Mouse (Mus musculus) hindbrain, embryonic 14.5 days (tissue): ENCODE data around the gene 4933402J07Rik. TPM values are rescaled to one million over a fixed set of nuclear protein-coding genes. Genes with fewer than 3 reads are reported as not detected.

ENCODE experiments used
- ATAC-seq: fragments of 200-750 bp; cut with Nextera tagmentation; 2 replicates; pipeline ENCODE4 v1.8.0; 2017; ENCODE audit warnings: moderate number of reproducible peaks, mild to moderate bottlenecking, moderate TSS enrichment, moderate library complexity; ENCODE audit not compliant: low FRiP score
- DNase-seq: peaks from one replicate; pipeline ENCODE4 v3.0.0-alpha.2; 2015; ENCODE audit warnings: low spot score
- H3K27ac ChIP-seq: fragments of 300-500 bp; sonication (generic); 2 replicates; pipeline ENCODE4 v1.5.1; 2014; ENCODE audit warnings: mild to moderate bottlenecking, moderate library complexity
- H3K27me3 ChIP-seq: fragments of 300-500 bp; sonication (generic); 2 replicates; pipeline ENCODE4 v1.6.1; 2014; ENCODE audit warnings: mild to moderate bottlenecking, low read length, mixed read lengths; ENCODE audit not compliant: control insufficient read depth, insufficient read depth
- H3K36me3 ChIP-seq: fragments of 300-500 bp; sonication (generic); replicated peaks from 2 replicates; pipeline ENCODE4 v1.6.1; 2014; ENCODE audit not compliant: control insufficient read depth, insufficient read depth
- H3K4me1 ChIP-seq: fragments of 300-500 bp; sonication (generic); replicated peaks from 2 replicates; pipeline ENCODE4 v1.6.1; 2014; ENCODE audit warnings: antibody characterized with exemption, low read length, mixed read lengths; ENCODE audit not compliant: control insufficient read depth, insufficient read depth
- H3K4me2 ChIP-seq: fragments of 300-500 bp; sonication (generic); replicated peaks from 2 replicates; pipeline ENCODE4 v1.6.1; 2014; ENCODE audit warnings: mild to moderate bottlenecking, moderate library complexity
- H3K4me3 ChIP-seq: fragments of 300-500 bp; sonication (generic); replicated peaks from 2 replicates; pipeline ENCODE4 v1.5.1; 2014; ENCODE audit warnings: mild to moderate bottlenecking, low read length
- H3K9ac ChIP-seq: fragments of 300-500 bp; sonication (generic); 2 replicates; pipeline ENCODE4 v1.6.1; 2014
- H3K9me3 ChIP-seq: fragments of 300-500 bp; sonication (generic); 2 replicates; pipeline ENCODE4 v1.6.1; 2016; ENCODE audit warnings: low read length; ENCODE audit not compliant: control insufficient read depth
- WGBS: fragments of 180-500 bp; shearing (Covaris S2); extraction: QIAGEN DNeasy Blood & Tissue Kit; methylation state at CpG from one replicate; pipeline ENCODE4 v1.1.7; 2014; 5-methylcytosine and 5-hydroxymethylcytosine counted together
- polyA plus RNA-seq: library from polyadenylated mRNA; unstranded; fragments of >200 nt; fragmentation: Nextera tagmentation; extraction: Ambion mirVana; gene quantifications from 2 replicates; pipeline ENCODE4 v1.2.1, GENCODE M21; 2014

The 4933402J07Rik gene
- polyA plus RNA-seq, 1 experiment from 2014 or later: not detected

GRCm38 (mm10) chr8:87609651-87610192 is 46.1 kb downstream of the 4933402J07Rik start:
- no peak overlapping the region for H3K9ac ChIP-seq
- H3K36me3 ChIP-seq: no peaks in the 10 kb centered on the region
- H3K27ac ChIP-seq: no peak overlapping the region
- no peaks in the 10 kb centered on the region for H3K27me3 ChIP-seq
- no peaks in the 10 kb centered on the region for H3K9me3 ChIP-seq
- DNase-seq (no peak), ATAC-seq (no peak)
- 0 out of 2 replicates have a peak, but pooled peaks cover under 1% of the 10 kb centered on the region for H3K4me1 ChIP-seq
- H3K4me2 ChIP-seq: no peak overlapping the region
- H3K4me3 ChIP-seq: no peak overlapping the region
- whole genome bisulfite sequencing: 94% methylated on average over 4 of the region's 4 CpGs

GRCm38 (mm10) chr8:87613701-87614100 is 50.0 kb downstream of the 4933402J07Rik start:
- H3K36me3 ChIP-seq: no peaks in the 10 kb centered on the region
- no peaks in the 10 kb centered on the region for H3K27me3 ChIP-seq
- no peak overlapping the region for H3K27ac ChIP-seq
- no peak for DNase-seq
- H3K4me3 ChIP-seq: no peak overlapping the region
- no peak for ATAC-seq
- no peak overlapping the region for H3K4me2 ChIP-seq
- H3K9ac ChIP-seq: no peak overlapping the region
- no peaks in the 10 kb centered on the region for H3K9me3 ChIP-seq
- WGBS: 91% methylated on average over 1 of the region's 1 CpGs
- peaks cover 8% of the 10 kb centered on the region; the same call in 1 of the 2 replicates for H3K4me1 ChIP-seq

DNA sequence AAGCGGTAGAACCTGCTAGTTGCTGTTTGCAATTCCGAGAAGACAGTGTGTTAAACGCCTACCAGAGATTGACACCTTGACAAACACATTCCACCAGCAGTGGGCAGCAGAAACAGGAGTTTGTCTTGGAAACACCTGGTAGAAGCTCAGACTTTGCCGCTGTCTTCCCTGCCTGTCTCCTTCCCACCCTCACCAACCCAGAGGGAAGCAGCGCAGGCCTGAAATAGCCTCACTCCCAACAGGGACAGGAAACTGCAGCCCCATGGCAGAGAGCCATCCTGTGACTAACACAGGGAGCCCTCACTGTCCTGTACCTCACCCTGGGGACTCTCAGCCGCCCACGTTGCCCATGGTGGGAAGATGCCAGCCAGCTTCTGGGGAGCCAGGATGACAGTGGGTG is 55.5 kb downstream of the 4933402J07Rik start:
- Histone ChIP-seq H3K9ac (no peak overlapping the region), H3K9me3 (no peaks in the 10 kb centered on the region), H3K36me3 (no peaks in the 10 kb centered on the region), H3K27me3 (no peaks in the 10 kb centered on the region), H3K27ac (no peak overlapping the region), H3K4me1 (peaks cover 12% of the 10 kb centered on the region), H3K4me2 (no peak overlapping the region), H3K4me3 (no peak overlapping the region)
- DNase-seq (peak; percentile 53), ATAC-seq (peak; percentile 43; the same call in 1 of the 2 replicates)
- WGBS: 58% methylated on average over 7 of the region's 7 CpGs

DNA sequence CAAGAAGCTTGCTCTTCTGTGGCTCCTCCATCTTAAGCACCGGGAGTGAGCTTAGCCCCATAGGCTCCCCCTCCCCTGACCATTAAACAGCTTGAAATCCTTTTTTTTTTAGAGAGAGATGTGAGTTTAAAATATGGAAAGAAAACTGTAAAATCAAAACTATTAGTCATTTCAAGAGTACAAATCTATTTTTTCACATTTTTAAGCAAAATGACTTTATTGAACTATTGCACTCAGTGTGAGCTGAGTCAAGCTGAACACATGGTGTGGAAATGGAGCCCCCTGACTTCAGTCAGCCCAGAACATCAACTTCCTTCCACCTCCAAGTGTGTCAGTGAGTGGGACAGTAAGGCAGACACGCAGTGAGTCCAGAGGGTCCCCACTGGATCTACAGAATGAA is 55.9 kb downstream of the 4933402J07Rik start:
- no peak overlapping the region for H3K4me2 ChIP-seq
- peaks cover 12% of the 10 kb centered on the region for H3K4me1 ChIP-seq
- H3K9ac ChIP-seq: no peak overlapping the region
- H3K4me3 ChIP-seq: no peak overlapping the region
- ATAC-seq: no peak
- no peak for DNase-seq
- no peaks in the 10 kb centered on the region for H3K27me3 ChIP-seq
- no peaks in the 10 kb centered on the region for H3K36me3 ChIP-seq
- H3K9me3 ChIP-seq: no peaks in the 10 kb centered on the region
- 62% methylated on average over 2 of the region's 2 CpGs for WGBS
- no peak overlapping the region for H3K27ac ChIP-seq

- Histone ChIP-seq H3K4me1 (peaks cover 6% of the 10 kb centered on the region), H3K4me2 (no peak overlapping the region), H3K9ac (no peak overlapping the region), H3K9me3 (no peaks in the 10 kb centered on the region), H3K27ac (peak overlapping the region; percentile 64), H3K27me3 (no peaks in the 10 kb centered on the region), H3K36me3 (no peaks in the 10 kb centered on the region), H3K4me3 (no peak overlapping the region)
- WGBS: 59% methylated on average over 6 of the region's 6 CpGs
- ATAC-seq (no peak), DNase-seq (peak; percentile 34)
Measured at GRCm38 (mm10) chr8:87620225-87620624, 56.6 kb downstream of the 4933402J07Rik start.

- no peak for DNase-seq
- H3K27ac ChIP-seq: peak overlapping the region; percentile 64
Measured at GRCm38 (mm10) chr8:87621181-87621580, 57.5 kb downstream of the 4933402J07Rik start.

GRCm38 (mm10) chr8:87629656-87630055 is 66.0 kb downstream of the 4933402J07Rik start:
- Histone ChIP-seq H3K36me3 (no peaks in the 10 kb centered on the region), H3K27me3 (no peaks in the 10 kb centered on the region), H3K9ac (no peak overlapping the region), H3K4me1 (no peaks in the 10 kb centered on the region), H3K27ac (no peak overlapping the region), H3K4me3 (no peak overlapping the region), H3K4me2 (no peak overlapping the region), H3K9me3 (no peaks in the 10 kb centered on the region)
- 34% methylated on average over 6 of the region's 6 CpGs for WGBS
- ATAC-seq (no peak), DNase-seq (no peak)

More at GRCm38 (mm10) chr8:87621181-87621580, 57.5 kb downstream of the 4933402J07Rik start:
- peaks cover 4% of the 10 kb centered on the region for H3K4me1 ChIP-seq
- no peak overlapping the region for H3K4me3 ChIP-seq
- no peaks in the 10 kb centered on the region for H3K27me3 ChIP-seq
- no peak overlapping the region for H3K9ac ChIP-seq
- 76% methylated on average over 12 of the region's 12 CpGs for WGBS
- no peaks in the 10 kb centered on the region for H3K9me3 ChIP-seq
- ATAC-seq: no peak
- no peaks in the 10 kb centered on the region for H3K36me3 ChIP-seq
- no peak overlapping the region for H3K4me2 ChIP-seq

DNA sequence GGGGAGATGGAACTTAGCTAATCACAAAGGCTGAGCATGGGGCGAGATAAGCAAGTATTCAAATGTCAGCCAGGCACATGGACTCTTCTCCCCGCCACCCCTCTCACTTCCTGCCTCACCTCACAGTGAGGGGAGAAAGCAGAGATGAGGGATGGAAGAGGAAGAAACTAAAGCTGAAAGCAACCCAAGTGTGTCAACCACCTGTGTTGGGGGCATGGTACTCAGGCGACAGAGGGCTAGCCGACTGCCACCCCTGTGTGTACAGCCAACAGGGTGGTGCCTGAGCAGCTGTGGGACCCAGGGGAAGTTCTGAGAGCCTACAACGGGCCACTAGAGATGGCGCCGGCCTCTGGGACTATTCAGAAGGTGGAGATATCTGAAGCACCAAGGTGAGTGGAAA is 68.1 kb downstream of the 4933402J07Rik start:
- no peaks in the 10 kb centered on the region for H3K4me1 ChIP-seq
- H3K27ac ChIP-seq: no peak overlapping the region
- H3K27me3 ChIP-seq: no peaks in the 10 kb centered on the region
- H3K36me3 ChIP-seq: no peaks in the 10 kb centered on the region
- DNase-seq (no peak), ATAC-seq (no peak)
- H3K9me3 ChIP-seq: no peaks in the 10 kb centered on the region
- WGBS: 91% methylated on average over 7 of the region's 7 CpGs
- H3K9ac ChIP-seq: no peak overlapping the region
- H3K4me3 ChIP-seq: no peak overlapping the region
- H3K4me2 ChIP-seq: no peak overlapping the region

DNA sequence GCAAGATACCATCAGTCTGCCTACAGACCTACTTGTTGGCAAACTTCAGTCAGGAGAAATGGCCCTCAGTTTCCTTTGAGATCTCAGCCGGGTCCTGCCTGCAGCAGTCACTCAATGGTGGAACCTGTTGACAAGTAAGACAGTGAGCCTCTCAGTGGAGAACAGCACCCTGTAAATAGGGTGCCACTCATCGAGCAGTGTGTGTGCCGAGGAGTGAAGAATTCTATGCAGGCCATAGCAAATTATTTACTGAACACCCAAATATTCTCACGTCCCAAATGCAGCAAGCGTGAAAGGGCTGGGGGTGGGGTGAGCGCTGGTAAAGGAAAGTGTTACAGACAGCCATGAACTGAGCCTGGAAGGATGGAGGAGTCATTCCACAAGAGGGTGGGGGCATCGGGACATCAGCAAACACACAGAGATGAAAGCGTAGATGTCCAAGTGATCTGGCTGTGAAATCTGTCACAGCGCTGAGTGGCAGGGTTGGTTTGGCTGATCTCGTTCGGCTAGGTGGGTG is 72.6 kb downstream of the 4933402J07Rik start:
- Histone ChIP-seq H3K4me3 (no peak overlapping the region), H3K9ac (no peak overlapping the region), H3K27me3 (no peaks in the 10 kb centered on the region), H3K27ac (no peak overlapping the region), H3K9me3 (no peaks in the 10 kb centered on the region), H3K36me3 (no peaks in the 10 kb centered on the region), H3K4me1 (no peaks in the 10 kb centered on the region), H3K4me2 (no peak overlapping the region)
- DNase-seq: no peak
- WGBS: 86% methylated on average over 11 of the region's 11 CpGs
- ATAC-seq: no peak
